Mouse (Mus musculus) retina, postnatal 1 day (tissue): Measurements from ENCODE around the gene Hoxd12.

Experiments used
- DNase-seq: peaks from one replicate; pipeline ENCODE4 v3.0.0-alpha.2; 2012

The Hoxd12 gene

DNA sequence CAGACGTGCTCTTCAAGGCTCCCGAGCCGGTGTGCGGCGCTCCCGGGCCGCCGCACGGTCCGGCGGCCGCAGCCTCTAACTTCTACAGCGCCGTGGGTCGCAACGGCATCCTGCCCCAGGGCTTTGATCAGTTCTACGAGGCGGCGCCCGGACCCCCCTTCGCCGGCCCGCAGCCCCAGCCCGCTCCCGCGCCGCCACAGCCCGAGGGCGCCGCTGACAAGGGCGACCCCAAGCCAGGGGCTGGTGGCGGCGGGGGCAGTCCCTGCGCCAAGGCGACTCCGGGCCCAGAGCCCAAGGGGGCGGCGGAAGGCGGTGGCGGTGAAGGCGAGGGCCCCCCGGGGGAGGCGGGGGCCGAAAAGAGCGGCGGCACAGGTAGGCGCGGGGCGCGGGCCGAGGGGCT, 8.0 kb downstream of the Hoxd12 start:
- DNase-seq, result no peak

DNA sequence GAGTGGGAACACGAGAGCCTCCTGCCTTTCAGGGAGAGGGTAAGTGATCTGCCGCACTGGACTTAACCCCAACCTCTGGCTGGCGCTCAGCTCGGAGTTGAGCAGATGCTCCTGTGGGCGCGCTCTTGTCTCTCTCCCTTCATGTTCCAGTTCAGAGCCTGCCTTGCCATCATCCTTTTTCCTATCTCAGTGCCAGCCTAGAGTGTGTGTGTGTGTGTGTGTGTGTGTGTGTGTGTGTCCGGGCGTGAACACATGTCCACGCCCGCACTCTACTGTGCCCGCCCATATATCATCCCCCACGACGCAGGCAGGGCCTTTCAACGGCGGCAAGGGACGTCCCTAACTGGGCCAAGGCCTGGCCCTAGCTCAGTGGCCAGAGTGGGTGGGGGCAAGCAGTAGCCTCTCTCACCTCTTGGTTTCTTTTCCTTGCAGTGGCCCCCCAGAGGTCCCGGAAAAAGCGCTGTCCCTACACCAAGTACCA, 8.7 kb downstream of the Hoxd12 start:
- no peak for DNase-seq

DNA sequence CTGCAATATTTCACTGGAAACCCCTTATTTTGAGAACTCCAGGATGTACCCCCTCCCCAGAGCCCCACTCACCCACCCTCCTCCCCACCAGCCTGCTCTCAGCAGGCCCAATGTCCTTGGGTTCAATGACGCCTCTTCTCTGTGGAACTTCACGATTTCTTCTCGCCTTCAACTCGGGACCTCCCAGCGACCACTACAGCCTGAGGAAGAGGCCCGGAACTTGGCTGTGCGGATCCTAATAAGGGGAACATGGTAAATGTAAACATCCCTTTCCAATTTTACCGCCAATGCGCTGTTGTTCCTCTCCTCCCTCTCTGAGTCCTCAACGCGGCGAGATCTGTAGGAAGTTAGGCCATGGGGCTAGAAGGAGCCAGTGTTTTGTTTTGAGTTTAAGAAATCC, 9.3 kb downstream of the Hoxd12 start:
- no peak for DNase-seq

DNA sequence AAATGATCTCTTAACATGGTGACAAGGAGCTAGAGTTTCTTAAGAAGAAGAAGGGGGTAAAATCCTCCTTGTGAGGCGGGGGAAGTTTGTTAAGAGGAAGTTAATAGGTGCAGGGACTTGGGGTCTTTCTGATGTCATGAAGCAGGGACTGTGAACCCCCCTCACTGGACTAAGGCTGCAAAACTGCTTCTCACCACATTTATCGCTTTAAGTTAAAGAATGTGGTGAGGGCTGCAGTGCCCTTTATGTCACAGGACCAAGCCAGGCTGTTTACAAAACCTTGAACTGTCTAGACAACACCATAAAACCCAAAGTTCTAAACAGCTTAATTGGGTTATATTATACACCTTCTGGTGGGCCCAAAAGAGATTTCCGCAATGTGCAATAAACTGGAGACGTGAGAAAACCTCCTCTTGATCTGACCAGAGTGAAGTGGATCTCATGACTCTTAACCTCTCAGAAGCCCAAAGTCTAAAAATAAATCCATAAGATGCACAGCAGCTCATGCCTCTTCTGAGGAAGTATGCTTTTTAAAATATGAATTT, 10.3 kb downstream of the Hoxd12 start:
- no peak for DNase-seq

DNA sequence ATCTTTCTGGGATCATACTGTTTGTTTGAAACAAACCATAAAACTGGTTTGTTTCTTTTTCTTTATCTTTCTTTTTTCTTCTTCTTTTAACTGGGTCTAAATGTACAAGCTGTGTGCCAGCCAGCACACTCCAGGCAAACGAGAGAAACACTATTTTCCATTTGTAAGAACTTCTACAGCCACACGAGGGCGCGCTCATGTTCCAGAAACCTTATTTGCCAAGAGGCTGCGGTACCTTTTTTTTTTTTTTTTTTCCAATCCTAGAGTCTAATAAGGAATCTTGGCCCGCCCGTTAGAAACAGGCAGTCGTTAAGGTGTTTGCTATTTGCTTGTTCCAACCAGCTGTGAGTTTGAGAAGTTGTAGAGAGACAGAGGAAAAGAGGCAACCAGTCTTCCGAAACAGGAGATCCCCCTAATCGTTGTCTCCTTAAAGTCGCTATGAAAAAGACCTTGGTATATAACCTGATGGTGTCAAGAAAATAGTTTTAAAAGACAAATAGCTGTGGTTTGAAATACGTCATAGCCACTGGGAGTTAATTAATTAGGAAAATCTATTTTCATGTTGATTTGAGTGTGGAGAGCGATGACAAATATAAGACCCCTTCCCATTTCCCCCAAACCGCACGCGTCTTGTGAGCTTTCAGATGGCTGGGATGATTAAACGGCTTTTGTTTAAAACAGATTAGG, 11.6 kb downstream of the Hoxd12 start:
- DNase-seq, result peak; percentile 83

DNA sequence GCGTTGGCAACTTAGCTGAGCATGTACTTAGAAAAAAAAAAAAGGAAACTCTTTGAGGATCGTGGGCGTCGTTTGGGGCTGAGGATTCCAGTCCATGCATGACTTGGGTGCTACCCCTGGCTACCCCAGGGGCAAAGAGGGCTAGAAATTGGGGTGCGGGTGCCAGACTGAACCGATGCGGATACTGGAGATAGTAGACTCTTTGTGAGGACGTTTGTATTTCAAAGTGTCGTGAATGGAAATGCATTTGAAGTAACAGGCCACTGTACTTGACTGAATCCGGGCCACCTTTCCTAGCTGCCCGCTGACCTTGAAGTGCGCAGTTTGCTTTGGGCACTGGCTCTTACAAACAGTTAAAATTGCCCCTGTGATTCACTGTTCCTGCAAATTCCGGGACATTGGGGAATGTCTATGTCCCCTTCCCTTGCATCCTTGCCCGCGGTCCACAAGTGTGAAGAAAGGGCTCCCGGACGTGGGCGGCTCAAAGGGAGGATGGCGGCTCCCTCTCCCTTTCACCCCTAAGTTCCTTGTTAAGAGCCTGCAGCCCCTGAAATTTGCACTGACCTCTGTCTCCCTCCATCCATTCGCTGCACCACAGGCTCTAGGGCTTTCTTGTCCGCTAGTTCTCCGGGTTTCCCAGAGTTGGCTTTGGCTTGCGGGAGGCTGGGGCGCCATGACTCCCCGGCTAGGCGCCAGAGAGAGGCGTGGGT, 12.3 kb downstream of the Hoxd12 start:
- no peak for DNase-seq

DNA sequence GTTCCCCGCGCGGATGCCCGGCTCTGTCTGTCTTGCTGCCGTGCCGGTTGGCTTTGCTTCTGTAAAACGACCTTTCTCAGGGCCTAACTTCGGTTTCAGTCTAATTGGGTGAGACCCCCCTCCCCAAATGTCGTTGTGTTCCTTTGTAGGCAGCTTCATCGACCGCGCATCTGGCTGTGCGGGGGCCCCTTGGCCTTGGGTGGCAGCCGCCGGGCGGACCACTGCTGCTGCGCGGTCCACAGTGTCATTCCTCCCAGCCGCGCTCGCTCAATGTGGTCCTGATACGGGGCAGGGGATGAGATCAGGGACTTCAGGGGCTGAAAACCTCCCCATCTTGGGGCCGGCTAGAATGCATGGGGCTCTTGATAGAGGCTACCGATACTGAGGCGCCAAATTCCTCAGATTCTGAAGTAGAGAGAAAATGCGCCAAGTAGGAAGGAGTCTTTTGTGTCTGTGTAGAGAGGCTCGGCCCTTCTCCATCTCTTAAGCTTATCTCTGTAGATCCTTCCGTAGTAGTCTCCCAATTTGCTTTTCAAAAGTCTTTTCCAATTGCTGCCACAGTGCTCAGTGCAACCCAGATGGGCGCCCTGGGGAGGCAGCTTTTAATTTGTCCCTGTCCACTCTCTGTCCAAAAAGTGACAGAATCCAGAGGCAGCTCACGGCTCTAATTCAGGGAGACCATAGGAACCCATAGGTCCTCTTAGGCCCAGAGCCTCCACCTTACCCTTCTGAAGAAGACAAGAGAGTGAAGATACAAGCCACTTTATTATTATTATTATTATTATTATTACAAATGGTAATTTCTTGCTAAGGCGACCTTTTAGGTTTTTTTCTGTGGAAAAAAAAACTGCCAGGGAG, 13.1 kb downstream of the Hoxd12 start:
- DNase-seq, result no peak

DNA sequence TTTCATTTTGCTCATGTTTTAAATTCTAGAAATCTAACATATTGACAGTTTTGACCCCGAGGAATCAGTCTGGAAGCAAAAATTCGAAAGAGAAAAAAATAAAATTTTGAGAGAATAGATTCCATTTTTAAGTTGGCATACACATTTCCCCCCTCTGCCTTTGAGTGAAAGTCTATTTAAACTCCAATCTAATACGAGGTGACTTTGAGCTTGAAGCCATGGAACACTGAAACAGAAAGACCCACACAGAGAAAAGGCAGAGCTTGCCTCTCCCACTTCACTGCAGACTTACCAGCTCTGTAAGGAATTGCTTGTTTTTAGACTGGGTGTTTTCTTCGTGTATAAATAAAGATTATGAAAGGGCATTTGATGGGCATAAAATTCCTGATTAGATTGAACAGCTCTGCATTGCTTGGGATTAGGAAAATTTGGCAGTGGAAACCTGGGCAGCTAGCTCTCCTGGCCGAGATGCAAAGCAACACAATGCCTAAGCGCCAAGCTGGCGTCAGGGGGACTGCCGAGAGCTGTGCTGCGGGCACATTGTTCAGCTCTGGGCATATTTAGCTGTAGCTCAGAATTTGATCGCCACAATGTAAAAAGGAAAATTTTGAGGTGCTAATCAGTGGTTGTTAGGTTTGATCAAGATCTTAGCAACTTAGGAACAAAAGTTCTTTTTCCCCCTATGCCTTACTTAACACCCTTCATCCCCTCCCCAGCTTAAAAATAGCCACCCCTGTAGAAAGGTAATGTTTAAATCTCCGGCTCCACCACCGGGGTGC, 14.2 kb downstream of the Hoxd12 start:
- DNase-seq, result no peak

DNA sequence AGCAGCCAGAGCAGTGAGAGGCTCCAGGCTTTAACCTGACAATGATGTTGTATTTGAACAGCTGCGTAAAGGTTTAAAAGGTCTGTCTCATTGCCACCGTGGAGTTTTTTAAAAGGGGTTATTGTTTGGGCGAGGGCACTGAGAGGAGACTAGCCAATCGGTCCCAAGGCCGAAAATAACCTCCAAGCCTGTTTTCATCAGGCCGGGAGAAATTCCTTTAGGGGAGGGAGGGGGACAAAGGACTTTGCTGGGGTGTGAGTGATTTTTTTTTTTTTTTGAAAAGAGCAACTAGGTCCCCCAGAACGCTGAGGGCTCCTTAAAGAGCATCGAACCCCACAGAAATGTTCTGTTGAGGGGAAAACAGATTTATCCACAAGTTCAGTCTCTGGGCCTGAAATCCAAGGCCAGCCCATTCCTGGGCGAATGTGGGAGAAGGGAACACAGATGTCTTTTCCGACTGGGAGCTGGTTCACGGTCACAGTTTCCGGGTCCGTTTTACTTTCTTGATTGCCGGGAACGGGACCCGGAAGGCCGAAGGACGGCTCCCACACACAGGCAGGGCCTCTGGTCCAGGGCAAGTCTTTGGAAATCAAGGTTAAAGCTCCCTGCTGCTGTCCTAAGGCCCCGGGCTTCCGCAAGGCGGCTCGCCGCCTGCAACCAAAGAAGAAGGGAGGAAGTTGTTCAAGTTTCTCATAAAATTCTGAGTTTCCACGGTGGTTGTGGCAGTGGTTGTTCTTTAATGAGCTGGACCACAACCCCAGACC, 14.9 kb downstream of the Hoxd12 start:
- DNase-seq, result no peak

DNA sequence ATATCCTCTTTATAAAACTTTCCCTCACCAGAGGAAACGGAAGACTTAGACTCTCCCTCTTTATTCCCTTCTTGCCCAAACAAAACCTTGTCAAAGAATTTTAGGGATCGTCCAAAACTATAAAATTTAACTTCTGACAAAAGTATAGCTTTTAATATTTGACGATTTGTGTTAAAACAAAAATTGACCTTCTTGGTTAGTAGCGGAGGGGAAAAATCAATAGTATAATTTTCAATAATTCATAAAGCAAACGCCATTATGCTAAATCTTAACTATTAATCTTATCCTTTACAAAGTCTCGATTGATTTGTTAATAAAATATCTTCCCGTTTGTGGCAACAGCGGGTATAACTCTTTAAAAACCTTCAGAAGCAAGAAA, 15.5 kb downstream of the Hoxd12 start:
- no peak for DNase-seq

DNA sequence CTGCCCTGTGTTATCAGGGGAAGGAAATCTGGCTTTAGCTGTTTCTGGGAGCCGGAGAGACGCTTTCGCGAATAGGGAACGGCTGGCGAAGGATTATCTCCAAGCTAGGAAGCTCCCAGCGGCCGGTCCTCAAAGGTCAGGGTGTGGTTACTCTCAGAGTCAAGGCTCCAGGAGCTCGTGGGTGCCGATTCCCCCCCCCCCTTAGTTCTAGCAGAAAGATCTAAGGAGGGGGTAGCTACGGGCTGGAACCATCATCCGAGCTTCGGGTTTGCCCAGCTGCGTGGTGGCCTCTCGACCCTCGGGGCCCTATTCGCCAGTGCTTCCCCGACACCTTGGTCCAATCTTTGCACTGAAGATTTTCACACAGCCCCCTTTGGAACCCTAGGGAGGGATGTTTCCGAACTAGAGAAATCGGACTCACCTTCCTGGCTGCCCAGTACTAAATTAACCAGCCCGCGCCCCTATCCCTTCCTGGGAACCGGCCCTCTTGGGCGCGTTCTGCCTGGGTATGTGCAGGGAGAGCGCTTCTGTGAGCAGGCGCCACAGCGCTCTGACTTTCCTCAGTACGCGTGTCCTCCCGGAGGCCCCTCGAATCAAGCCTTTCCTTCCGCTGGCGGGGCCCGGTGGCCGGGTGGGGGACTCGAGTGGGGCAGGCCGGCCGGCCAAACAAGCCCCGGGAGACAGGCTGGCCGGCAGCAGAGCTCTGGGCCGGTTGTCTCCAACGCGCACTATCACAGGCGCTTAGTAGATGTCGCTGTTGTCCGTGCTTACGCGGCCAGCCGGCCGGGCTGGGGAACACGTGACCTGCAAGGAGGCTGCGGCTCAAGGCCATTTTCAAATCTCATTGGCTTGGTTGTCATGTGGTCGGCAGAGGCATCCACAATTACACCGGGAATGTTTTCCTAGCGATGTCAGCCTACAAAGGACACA, 16.5 kb downstream of the Hoxd12 start, which contains the start of gene Hoxd10:
Hoxd10 (plus strand) TSS at position 903 of the 930 bp plus-strand sequence.
- peak; percentile 79 for DNase-seq

DNA sequence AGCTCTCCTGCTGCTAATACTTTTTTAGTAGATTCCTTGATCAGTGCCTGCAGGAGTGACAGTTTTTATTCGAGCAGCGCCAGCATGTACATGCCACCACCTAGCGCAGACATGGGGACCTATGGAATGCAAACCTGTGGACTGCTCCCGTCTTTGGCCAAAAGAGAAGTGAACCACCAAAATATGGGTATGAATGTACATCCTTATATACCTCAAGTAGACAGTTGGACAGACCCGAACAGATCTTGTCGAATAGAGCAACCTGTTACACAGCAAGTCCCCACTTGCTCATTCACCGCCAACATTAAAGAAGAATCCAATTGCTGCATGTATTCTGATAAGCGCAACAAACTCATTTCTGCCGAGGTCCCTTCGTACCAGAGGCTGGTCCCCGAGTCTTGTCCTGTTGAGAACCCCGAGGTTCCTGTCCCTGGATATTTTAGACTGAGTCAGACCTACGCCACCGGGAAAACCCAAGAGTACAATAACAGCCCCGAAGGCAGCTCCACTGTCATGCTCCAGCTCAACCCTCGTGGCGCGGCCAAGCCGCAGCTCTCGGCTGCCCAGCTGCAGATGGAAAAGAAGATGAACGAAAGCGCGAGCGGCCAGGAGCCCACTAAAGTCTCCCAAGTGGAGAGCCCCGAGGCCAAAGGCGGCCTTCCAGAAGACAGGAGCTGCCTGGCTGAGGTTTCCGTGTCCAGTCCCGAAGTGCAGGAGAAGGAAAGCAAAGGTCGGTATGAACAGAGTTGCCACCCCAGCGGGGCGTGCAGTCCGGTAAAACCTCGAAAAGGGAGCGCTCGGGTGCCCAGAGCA, 17.4 kb downstream of the Hoxd12 start:
- no peak for DNase-seq

DNA sequence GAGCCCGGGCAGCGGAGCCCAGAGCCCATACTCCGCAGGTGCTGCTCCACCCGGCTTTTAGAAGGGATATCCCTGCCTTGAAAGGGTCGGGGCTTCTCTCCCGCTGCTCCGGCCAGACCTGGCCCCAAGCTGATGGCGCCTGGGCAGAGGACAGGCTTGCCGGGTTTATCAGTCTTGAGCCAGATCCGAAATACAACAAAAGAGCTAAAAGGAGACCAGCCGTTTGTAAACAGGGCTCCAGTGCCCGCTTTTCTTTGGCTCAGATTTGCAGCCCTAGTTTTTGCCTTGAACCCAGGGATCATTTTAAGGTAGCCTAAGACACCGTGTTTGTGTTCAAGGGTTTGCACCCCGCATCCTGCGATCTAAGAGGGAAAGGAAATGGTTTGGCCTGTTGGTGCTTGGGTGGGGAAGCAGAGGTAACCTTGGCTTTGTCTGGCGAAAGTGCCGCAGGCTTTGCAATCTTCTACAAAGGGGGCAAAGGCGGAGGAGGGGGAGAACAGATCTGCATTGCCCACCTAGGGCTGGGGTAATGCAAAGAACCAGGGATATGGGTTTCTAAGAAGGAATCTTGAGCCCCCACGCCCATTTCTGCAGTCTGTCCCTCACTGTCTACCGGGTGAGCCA, 18.1 kb downstream of the Hoxd12 start:
- DNase-seq, result no peak

DNA sequence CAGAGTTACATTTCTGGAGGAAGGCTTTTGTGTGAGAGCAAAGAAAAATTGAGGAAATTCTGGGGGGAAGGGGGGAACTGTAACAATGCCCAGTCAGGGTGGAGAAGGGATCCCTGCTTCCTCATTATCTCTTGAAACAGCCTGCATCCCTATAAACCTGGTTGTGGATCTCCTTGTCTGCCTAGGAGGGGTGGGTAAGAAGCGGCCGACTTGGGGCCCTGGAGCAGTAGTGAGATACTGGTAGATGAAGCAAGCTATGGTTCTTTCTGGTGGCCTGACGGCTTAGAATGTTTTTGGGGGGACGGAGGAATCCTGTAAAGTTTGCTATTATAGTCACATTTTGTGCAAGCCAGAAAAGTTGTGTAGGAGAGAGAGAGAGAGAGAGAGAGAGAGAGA, 18.6 kb downstream of the Hoxd12 start:
- no peak for DNase-seq

DNA sequence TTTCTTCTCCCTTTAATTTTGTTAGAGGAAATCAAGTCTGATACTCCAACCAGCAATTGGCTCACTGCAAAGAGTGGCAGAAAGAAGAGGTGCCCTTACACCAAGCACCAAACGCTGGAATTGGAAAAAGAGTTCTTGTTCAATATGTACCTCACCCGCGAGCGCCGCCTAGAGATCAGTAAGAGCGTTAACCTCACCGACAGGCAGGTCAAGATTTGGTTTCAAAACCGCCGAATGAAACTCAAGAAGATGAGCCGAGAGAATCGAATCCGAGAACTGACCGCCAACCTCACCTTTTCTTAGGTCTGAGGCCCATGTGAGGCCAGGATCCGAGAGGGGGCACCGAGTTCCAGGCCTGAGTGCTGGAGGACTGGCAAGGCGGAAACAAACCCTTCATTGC, 19.3 kb downstream of the Hoxd12 start:
- DNase-seq, result peak; percentile 62

DNA sequence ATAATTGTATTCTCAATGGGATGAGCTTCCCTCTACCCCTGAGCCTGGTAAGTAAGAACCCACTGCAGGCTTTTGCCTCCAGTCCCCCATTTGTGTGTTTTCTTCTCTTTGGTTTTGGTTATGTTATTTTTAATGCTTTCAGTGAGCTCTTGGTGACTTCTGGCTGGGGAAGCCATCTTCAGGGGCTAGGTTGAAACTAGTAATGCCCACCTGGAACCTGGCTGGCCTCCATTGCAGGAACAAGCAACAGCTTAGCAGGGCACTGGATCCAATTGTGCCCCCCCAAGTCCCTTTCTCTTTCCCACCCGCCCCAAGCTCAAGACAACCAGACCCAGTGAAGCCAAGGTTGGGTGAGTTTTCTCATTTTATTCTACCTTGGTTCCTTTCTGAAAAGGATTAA, 20.6 kb downstream of the Hoxd12 start:
- DNase-seq, result no peak

DNA sequence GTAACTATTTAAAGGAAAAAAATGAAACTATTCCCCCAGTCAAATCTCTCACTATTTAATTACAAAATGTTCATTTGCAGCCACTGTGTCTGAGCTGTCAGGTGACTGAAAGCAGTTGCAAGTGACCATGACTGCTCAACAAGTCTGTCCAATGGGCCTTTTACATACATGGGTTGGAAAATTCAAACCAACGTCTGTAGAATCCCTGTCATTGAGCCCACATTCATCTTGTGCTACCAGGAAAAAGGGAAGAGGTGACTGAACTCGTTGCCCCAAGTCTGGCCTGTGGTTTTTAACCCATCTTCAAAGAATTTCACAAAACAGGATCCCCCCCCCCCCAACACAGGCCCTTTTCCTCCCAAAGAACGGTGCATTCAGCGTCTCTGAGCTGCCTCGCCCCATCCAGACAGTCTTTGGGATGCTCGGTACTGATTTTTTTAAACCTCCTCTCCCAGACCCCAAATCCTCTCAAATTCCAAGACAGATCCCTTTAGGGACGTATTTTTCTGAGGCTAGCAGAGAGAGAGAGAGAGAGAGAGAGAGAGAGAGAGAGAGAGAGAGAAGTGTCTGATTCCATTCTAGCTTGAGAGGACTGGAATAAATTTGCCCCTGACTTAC, 21.1 kb downstream of the Hoxd12 start:
- DNase-seq, result no peak

DNA sequence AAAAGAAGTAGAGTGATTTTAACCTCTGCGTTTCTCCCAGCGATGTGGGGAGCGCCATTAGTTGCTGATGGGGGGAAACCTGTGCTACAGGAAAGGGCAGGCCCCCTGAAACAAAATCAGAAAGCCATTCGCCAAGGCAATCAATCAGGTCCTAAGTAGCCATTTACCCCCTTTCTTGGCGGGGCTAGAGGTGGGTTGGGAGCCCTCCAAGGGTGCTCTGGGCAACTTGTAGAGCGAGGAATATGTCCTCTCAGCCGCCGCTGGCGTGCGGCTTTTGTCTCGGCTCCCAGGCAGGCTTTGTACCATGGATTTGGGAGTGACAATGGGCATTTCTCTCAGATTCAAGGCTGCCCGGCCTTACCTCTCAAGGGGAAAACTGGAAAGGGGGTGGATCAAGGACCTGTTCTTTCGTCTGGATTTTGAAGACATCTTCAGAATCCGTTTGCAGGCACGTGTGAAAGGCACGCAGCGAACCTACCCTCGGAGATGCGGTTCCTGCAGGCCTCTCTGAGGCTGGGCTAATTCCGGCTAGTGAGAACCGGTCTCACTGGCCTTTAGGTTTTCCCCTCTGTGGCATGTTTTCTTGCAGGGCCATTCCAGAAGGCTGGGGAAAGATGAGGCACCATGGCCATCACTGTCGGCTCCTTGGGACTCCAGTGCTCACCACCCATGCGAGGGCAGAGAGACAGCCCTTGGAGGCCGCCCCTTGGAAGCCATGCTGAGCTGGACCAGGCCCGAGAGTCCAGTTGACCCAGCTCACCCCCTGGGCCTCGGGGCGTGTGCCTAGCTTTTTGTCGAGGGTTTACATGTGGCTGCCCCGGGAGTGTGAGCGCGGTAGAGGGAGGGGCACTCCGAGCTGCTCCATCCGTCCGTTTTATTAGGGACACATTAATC, 21.9 kb downstream of the Hoxd12 start:
- no peak for DNase-seq
